Mouse (Mus musculus) G1E (cell line): Measurements from ENCODE around the gene Bco1.

ENCODE experiments used
- CTCF ChIP-seq: IDR thresholded peaks from 2 replicates; pipeline ENCODE4 v1.5.1; 2012; ENCODE audit warnings: low read depth, low read length, inconsistent platforms, mixed read lengths
- GATA1 ChIP-seq: IDR thresholded peaks from 2 replicates; pipeline ENCODE4 v1.6.1; 2012; ENCODE audit warnings: borderline replicate concordance, low read length, inconsistent platforms, mixed read lengths
- GATA2 ChIP-seq: IDR thresholded peaks from 2 replicates; pipeline ENCODE4 v1.6.1; 2012; ENCODE audit warnings: low read depth, low read length, inconsistent platforms, borderline replicate concordance
- POLR2AphosphoS5 ChIP-seq: IDR thresholded peaks from 2 replicates; pipeline ENCODE4 v1.6.1; 2012; ENCODE audit warnings: low read depth, low read length, inconsistent platforms; ENCODE audit not compliant: insufficient replicate concordance
- TAL1 ChIP-seq: conservative IDR thresholded peaks from 2 replicates; pipeline ENCODE4 v1.6.1; 2012; ENCODE audit warnings: low read depth, low read length, inconsistent platforms, mixed read lengths

GRCm38 (mm10) chr8:117159031-117159430 is 63.4 kb downstream of the Bco1 start:
- TF ChIP-seq CTCF (no peak), POLR2AphosphoS5 (no peak), TAL1 (no peak), GATA1 (no peak), GATA2 (no peak)
